Mouse (Mus musculus) liver, embryonic 16.5 days (tissue): ENCODE data around the gene Spred1. TPM values are rescaled to one million over a fixed set of nuclear protein-coding genes. Genes with fewer than 3 reads are reported as not detected.

Source experiments
- ATAC-seq: fragments of 200-750 bp; cut with Nextera tagmentation; 2 replicates; pipeline ENCODE4 v1.8.0; 2017; ENCODE audit warnings: low read depth, mild to moderate bottlenecking, moderate number of reproducible peaks, moderate library complexity
- H3K27ac ChIP-seq: fragments of 300-500 bp; sonication (generic); 2 replicates; pipeline ENCODE4 v1.5.1; 2014; ENCODE audit warnings: mild to moderate bottlenecking, low read length
- H3K27me3 ChIP-seq: fragments of 300-500 bp; sonication (generic); 2 replicates; pipeline ENCODE4 v1.6.1; 2014; ENCODE audit warnings: low read depth, low read length, mixed read lengths; ENCODE audit not compliant: control insufficient read depth, insufficient read depth
- H3K36me3 ChIP-seq: fragments of 300-500 bp; sonication (generic); 2 replicates; pipeline ENCODE4 v1.6.1; 2014; ENCODE audit warnings: mild to moderate bottlenecking; ENCODE audit not compliant: control insufficient read depth, insufficient read depth
- H3K4me1 ChIP-seq: fragments of 300-500 bp; sonication (generic); 2 replicates; pipeline ENCODE4 v1.6.1; 2014; ENCODE audit warnings: low read depth, low read length, mixed read lengths; ENCODE audit not compliant: control insufficient read depth
- H3K4me2 ChIP-seq: fragments of 300-500 bp; sonication (generic); 2 replicates; pipeline ENCODE4 v1.6.1; 2014; ENCODE audit warnings: low read depth, low read length, mixed read lengths
- H3K4me3 ChIP-seq: fragments of 300-500 bp; sonication (generic); 2 replicates; pipeline ENCODE4 v1.5.1; 2014; ENCODE audit warnings: low read depth, mild to moderate bottlenecking, low read length
- H3K9ac ChIP-seq: fragments of 300-500 bp; sonication (generic); 2 replicates; pipeline ENCODE4 v1.6.1; 2014; ENCODE audit warnings: low read depth, low read length
- H3K9me3 ChIP-seq: fragments of 300-500 bp; sonication (generic); replicated peaks from 2 replicates; pipeline ENCODE4 v1.6.1; 2016; ENCODE audit warnings: low read length; ENCODE audit not compliant: control insufficient read depth
- WGBS: fragments of 180-500 bp; shearing (Covaris S2); extraction: QIAGEN DNeasy Blood & Tissue Kit; methylation state at CpG from one replicate; pipeline ENCODE4 v1.1.7; 2014; ENCODE audit not compliant: insufficient replicate concordance; 5-methylcytosine and 5-hydroxymethylcytosine counted together
- polyA plus RNA-seq: library from polyadenylated mRNA; unstranded; fragments of >200 nt; fragmentation: Nextera tagmentation; extraction: Ambion mirVana; gene quantifications from 2 replicates; pipeline ENCODE4 v1.2.1, GENCODE M21; 2015

Spred1 gene
- polyA plus RNA-seq, 1 experiment from 2014 or later, result 1.1 TPM

- Histone ChIP-seq H3K4me2 (no peak overlapping the region), H3K4me1 (peaks cover 6% of the 10 kb centered on the region), H3K27me3 (no peaks in the 10 kb centered on the region), H3K9ac (no peak overlapping the region), H3K27ac (no peak overlapping the region), H3K36me3 (no peaks in the 10 kb centered on the region), H3K9me3 (no peaks in the 10 kb centered on the region), H3K4me3 (no peak overlapping the region)
- no peak for ATAC-seq
- WGBS, result 65% methylated on average over 4 of the region's 4 CpGs
Measured at GRCm38 (mm10) chr2:117143106-117143505, 21.9 kb downstream of the Spred1 start.

- Histone ChIP-seq H3K4me2 (no peak overlapping the region), H3K9me3 (no peaks in the 10 kb centered on the region), H3K27me3 (no peaks in the 10 kb centered on the region), H3K36me3 (no peaks in the 10 kb centered on the region), H3K4me3 (no peak overlapping the region), H3K9ac (no peak overlapping the region), H3K4me1 (peaks cover 3% of the 10 kb centered on the region; the same call in 1 of the 2 replicates), H3K27ac (no peak overlapping the region)
- 82% methylated on average over 2 of the region's 2 CpGs for WGBS
- ATAC-seq, result no peak
Measured at GRCm38 (mm10) chr2:117146026-117146425, 24.9 kb downstream of the Spred1 start.

- Histone ChIP-seq H3K36me3 (no peaks in the 10 kb centered on the region), H3K9ac (no peak overlapping the region), H3K4me2 (no peak overlapping the region), H3K4me1 (peaks cover 3% of the 10 kb centered on the region; the same call in 1 of the 2 replicates), H3K27ac (no peak overlapping the region), H3K4me3 (no peak overlapping the region), H3K9me3 (no peaks in the 10 kb centered on the region), H3K27me3 (no peaks in the 10 kb centered on the region)
- WGBS, result 60% methylated on average over 3 of the region's 3 CpGs
- no peak for ATAC-seq
Measured at GRCm38 (mm10) chr2:117146617-117147016, 25.4 kb downstream of the Spred1 start.

- H3K36me3 ChIP-seq, result no peaks in the 10 kb centered on the region
- no peak for ATAC-seq
- H3K27ac ChIP-seq, result no peak overlapping the region
- H3K9ac ChIP-seq, result no peak overlapping the region
- H3K27me3 ChIP-seq, result no peaks in the 10 kb centered on the region
- H3K4me1 ChIP-seq, result no peaks in the 10 kb centered on the region
- no peaks in the 10 kb centered on the region for H3K9me3 ChIP-seq
- no peak overlapping the region for H3K4me3 ChIP-seq
- H3K4me2 ChIP-seq, result no peak overlapping the region
Measured at GRCm38 (mm10) chr2:117152161-117152560, 31.0 kb downstream of the Spred1 start.

- H3K4me3 ChIP-seq, result no peak overlapping the region
- no peaks in the 10 kb centered on the region for H3K9me3 ChIP-seq
- H3K36me3 ChIP-seq, result no peaks in the 10 kb centered on the region
- no peaks in the 10 kb centered on the region for H3K4me1 ChIP-seq
- 35% methylated on average over 2 of the region's 2 CpGs for WGBS
- no peak overlapping the region for H3K9ac ChIP-seq
- no peak overlapping the region for H3K27ac ChIP-seq
- 0 out of 2 replicates have a peak, but pooled peaks have one; percentile 30 for ATAC-seq
- H3K27me3 ChIP-seq, result no peaks in the 10 kb centered on the region
- H3K4me2 ChIP-seq, result no peak overlapping the region
Measured at GRCm38 (mm10) chr2:117168379-117168778, 47.2 kb downstream of the Spred1 start.

- Histone ChIP-seq H3K9ac (no peak overlapping the region), H3K4me3 (no peak overlapping the region), H3K27ac (no peak overlapping the region), H3K27me3 (no peaks in the 10 kb centered on the region), H3K4me2 (no peak overlapping the region), H3K4me1 (no peaks in the 10 kb centered on the region), H3K36me3 (no peaks in the 10 kb centered on the region), H3K9me3 (no peaks in the 10 kb centered on the region)
- no peak for ATAC-seq
- WGBS, result 53% methylated on average over 3 of the region's 3 CpGs
Measured at GRCm38 (mm10) chr2:117169037-117169436, 47.9 kb downstream of the Spred1 start.

- H3K9me3 ChIP-seq, result no peaks in the 10 kb centered on the region
- no peak overlapping the region for H3K4me3 ChIP-seq
- H3K9ac ChIP-seq, result no peak overlapping the region
- H3K36me3 ChIP-seq, result no peaks in the 10 kb centered on the region
- 72% methylated on average over 4 of the region's 4 CpGs for WGBS
- H3K4me1 ChIP-seq, result no peaks in the 10 kb centered on the region
- no peak overlapping the region for H3K27ac ChIP-seq
- H3K27me3 ChIP-seq, result no peaks in the 10 kb centered on the region
- no peak overlapping the region for H3K4me2 ChIP-seq
- ATAC-seq, result no peak
Measured at GRCm38 (mm10) chr2:117172981-117173380, 51.8 kb downstream of the Spred1 start.

- Histone ChIP-seq H3K4me2 (no peak overlapping the region), H3K4me1 (no peaks in the 10 kb centered on the region), H3K9me3 (no peaks in the 10 kb centered on the region), H3K27me3 (no peaks in the 10 kb centered on the region), H3K4me3 (no peak overlapping the region), H3K27ac (no peak overlapping the region), H3K9ac (no peak overlapping the region), H3K36me3 (no peaks in the 10 kb centered on the region)
- ATAC-seq, result no peak
- WGBS, result 85% methylated on average over 4 of the region's 4 CpGs
Measured at GRCm38 (mm10) chr2:117176066-117176465, 54.9 kb downstream of the Spred1 start.

GRCm38 (mm10) chr2:117176937-117177336 lies 55.8 kb downstream of the Spred1 start:
- WGBS, result 63% methylated on average over 4 of the region's 4 CpGs
- Histone ChIP-seq H3K4me1 (no peaks in the 10 kb centered on the region), H3K27me3 (no peaks in the 10 kb centered on the region), H3K4me2 (no peak overlapping the region), H3K4me3 (no peak overlapping the region), H3K27ac (no peak overlapping the region), H3K9ac (no peak overlapping the region), H3K9me3 (no peaks in the 10 kb centered on the region), H3K36me3 (no peaks in the 10 kb centered on the region)
- ATAC-seq, result no peak
